Mouse (Mus musculus) midbrain, embryonic 12.5 days (tissue): ENCODE data around the gene Samd1. TPM values are rescaled to one million over a fixed set of nuclear protein-coding genes. Genes with fewer than 3 reads are reported as not detected.
A peak's percentile ranks its signal among the peaks of the same experiment; 100 is the strongest.
"Not testable (repeated sequence)": the region's sequence is repeated elsewhere in the genome, so short reads cannot be mapped to it uniquely, and the experiment has no call there.

ENCODE experiments used
- ATAC-seq: fragments of 200-750 bp; cut with Nextera tagmentation; 2 replicates; pipeline ENCODE4 v1.8.0; 2017; ENCODE audit warnings: low read depth, moderate TSS enrichment, moderate library complexity; ENCODE audit not compliant: low FRiP score
- H3K27ac ChIP-seq: fragments of 300-500 bp; sonication (generic); replicated peaks from 2 replicates; pipeline ENCODE4 v1.5.1; 2016; ENCODE audit warnings: mild to moderate bottlenecking
- H3K27me3 ChIP-seq: fragments of 300-500 bp; sonication (generic); 2 replicates; pipeline ENCODE4 v1.6.1; 2016; ENCODE audit warnings: mild to moderate bottlenecking
- H3K36me3 ChIP-seq: fragments of 300-500 bp; sonication (generic); 2 replicates; pipeline ENCODE4 v1.6.1; 2016
- H3K4me1 ChIP-seq: fragments of 300-500 bp; sonication (generic); 2 replicates; pipeline ENCODE4 v1.6.1; 2016
- H3K4me2 ChIP-seq: fragments of 300-500 bp; sonication (generic); replicated peaks from 2 replicates; pipeline ENCODE4 v1.6.1; 2016; ENCODE audit warnings: mild to moderate bottlenecking, moderate library complexity
- H3K4me3 ChIP-seq: fragments of 300-500 bp; sonication (generic); 2 replicates; pipeline ENCODE4 v1.5.1; 2016; ENCODE audit warnings: mild to moderate bottlenecking
- H3K9ac ChIP-seq: fragments of 300-500 bp; sonication (generic); replicated peaks from 2 replicates; pipeline ENCODE4 v1.6.1; 2016; ENCODE audit warnings: mild to moderate bottlenecking, moderate library complexity
- H3K9me3 ChIP-seq: fragments of 300-500 bp; sonication (generic); 2 replicates; pipeline ENCODE4 v1.6.1; 2016; ENCODE audit warnings: mild to moderate bottlenecking
- WGBS: fragments of 180-500 bp; shearing (Covaris S2); methylation state at CpG from one replicate; pipeline ENCODE4 v1.1.7; 2016; 5-methylcytosine and 5-hydroxymethylcytosine counted together
- polyA plus RNA-seq: library from polyadenylated mRNA; unstranded; fragments of >200 nt; fragmentation: Nextera tagmentation; extraction: Ambion mirVana; gene quantifications from 2 replicates; pipeline ENCODE4 v1.2.1, GENCODE M21; 2016

Gene Samd1
- polyA plus RNA-seq, 1 experiment from 2014 or later: 7.7 TPM

GRCm38 (mm10) chr8:83973161-83974031 lies 24.1 kb upstream of the Samd1 start:
- H3K36me3 ChIP-seq: peaks cover 12% of the 10 kb centered on the region
- peak overlapping the region; percentile 77 for H3K27ac ChIP-seq
- ATAC-seq: no peak; the same call in none of the 2 replicates
- H3K4me3 ChIP-seq: peak overlapping the region; percentile 95
- H3K4me1 ChIP-seq: peaks cover 37% of the 10 kb centered on the region
- H3K4me2 ChIP-seq: peak overlapping the region; percentile 98
- H3K9ac ChIP-seq: peak overlapping the region; percentile 87
- no peaks in the 10 kb centered on the region for H3K9me3 ChIP-seq
- 3% methylated on average over 37 of the region's 37 CpGs for whole genome bisulfite sequencing
- H3K27me3 ChIP-seq: no peaks in the 10 kb centered on the region

GRCm38 (mm10) chr8:83974521-83974920 lies 23.0 kb upstream of the Samd1 start:
- WGBS: 80% methylated on average over 4 of the region's 4 CpGs
- Histone ChIP-seq H3K36me3 (peaks cover 3% of the 10 kb centered on the region), H3K9me3 (no peaks in the 10 kb centered on the region), H3K27ac (no peak overlapping the region), H3K9ac (peak overlapping the region; percentile 37; the same call in 1 of the 2 replicates), H3K4me1 (peaks cover 37% of the 10 kb centered on the region), H3K4me2 (peak overlapping the region; percentile 98; the same call in 1 of the 2 replicates), H3K27me3 (no peaks in the 10 kb centered on the region), H3K4me3 (peak overlapping the region; percentile 9; the same call in 1 of the 2 replicates)
- no peak for ATAC-seq

GRCm38 (mm10) chr8:83976101-83976630 lies 21.3 kb upstream of the Samd1 start:
- Histone ChIP-seq H3K27ac (no peak overlapping the region), H3K9ac (no peak overlapping the region), H3K36me3 (peaks cover 13% of the 10 kb centered on the region), H3K4me1 (peaks cover 37% of the 10 kb centered on the region), H3K4me3 (no peak overlapping the region), H3K4me2 (no peak overlapping the region), H3K27me3 (no peaks in the 10 kb centered on the region), H3K9me3 (no peaks in the 10 kb centered on the region)
- ATAC-seq: no peak
- 85% methylated on average over 4 of the region's 4 CpGs for WGBS

GRCm38 (mm10) chr8:83976779-83977350 lies 20.6 kb upstream of the Samd1 start:
- Histone ChIP-seq H3K27me3 (no peaks in the 10 kb centered on the region), H3K4me3 (no peak overlapping the region), H3K9me3 (no peaks in the 10 kb centered on the region), H3K9ac (0 out of 2 replicates have a peak overlapping the region, but pooled peaks have one; percentile 6), H3K4me1 (peaks cover 34% of the 10 kb centered on the region), H3K36me3 (peaks cover 20% of the 10 kb centered on the region), H3K27ac (no peak overlapping the region), H3K4me2 (no peak overlapping the region)
- 87% methylated on average over 5 of the region's 5 CpGs for WGBS
- ATAC-seq: no peak

GRCm38 (mm10) chr8:83977646-83978045 lies 19.8 kb upstream of the Samd1 start:
- no peak for ATAC-seq
- H3K9ac ChIP-seq: no peak overlapping the region
- no peaks in the 10 kb centered on the region for H3K27me3 ChIP-seq
- 0 out of 2 replicates have a peak overlapping the region, but pooled peaks have one; percentile 11 for H3K27ac ChIP-seq
- peaks cover 31% of the 10 kb centered on the region for H3K4me1 ChIP-seq
- H3K36me3 ChIP-seq: peaks cover 28% of the 10 kb centered on the region
- H3K4me3 ChIP-seq: no peak overlapping the region
- no peaks in the 10 kb centered on the region for H3K9me3 ChIP-seq
- no peak overlapping the region for H3K4me2 ChIP-seq
- WGBS: 76% methylated on average over 6 of the region's 6 CpGs

GRCm38 (mm10) chr8:83978200-83978599 lies 19.3 kb upstream of the Samd1 start:
- 75% methylated on average over 9 of the region's 9 CpGs for WGBS
- H3K27ac ChIP-seq: 0 out of 2 replicates have a peak overlapping the region, but pooled peaks have one; percentile 11
- no peak for ATAC-seq
- no peaks in the 10 kb centered on the region for H3K27me3 ChIP-seq
- H3K4me2 ChIP-seq: no peak overlapping the region
- peaks cover 31% of the 10 kb centered on the region for H3K4me1 ChIP-seq
- H3K4me3 ChIP-seq: no peak overlapping the region
- peaks cover 33% of the 10 kb centered on the region for H3K36me3 ChIP-seq
- H3K9me3 ChIP-seq: no peaks in the 10 kb centered on the region
- H3K9ac ChIP-seq: no peak overlapping the region

- H3K4me2 ChIP-seq: no peak overlapping the region
- H3K4me3 ChIP-seq: no peak overlapping the region
- H3K36me3 ChIP-seq: peaks cover 49% of the 10 kb centered on the region
- H3K9ac ChIP-seq: 0 out of 2 replicates have a peak overlapping the region, but pooled peaks have one; percentile 20
- H3K27ac ChIP-seq: no peak overlapping the region
- H3K4me1 ChIP-seq: peaks cover 15% of the 10 kb centered on the region
- H3K9me3 ChIP-seq: no peaks in the 10 kb centered on the region
- no peak for ATAC-seq
- H3K27me3 ChIP-seq: no peaks in the 10 kb centered on the region
- 88% methylated on average over 1 of the region's 1 CpGs for WGBS
Measured at GRCm38 (mm10) chr8:83980250-83980649, 17.2 kb upstream of the Samd1 start.

- ATAC-seq: no peak
- no peak overlapping the region for H3K4me3 ChIP-seq
- no peak overlapping the region for H3K27ac ChIP-seq
- WGBS: 90% methylated on average over 8 of the region's 8 CpGs
- no peaks in the 10 kb centered on the region for H3K27me3 ChIP-seq
- peaks cover 15% of the 10 kb centered on the region for H3K4me1 ChIP-seq
- H3K9me3 ChIP-seq: no peaks in the 10 kb centered on the region
- no peak overlapping the region for H3K9ac ChIP-seq
- peaks cover 53% of the 10 kb centered on the region for H3K36me3 ChIP-seq
- no peak overlapping the region for H3K4me2 ChIP-seq
Measured at GRCm38 (mm10) chr8:83980845-83981244, 16.6 kb upstream of the Samd1 start.

GRCm38 (mm10) chr8:83981533-83981932 lies 15.9 kb upstream of the Samd1 start:
- no peaks in the 10 kb centered on the region for H3K9me3 ChIP-seq
- H3K27me3 ChIP-seq: no peaks in the 10 kb centered on the region
- H3K9ac ChIP-seq: no peak overlapping the region
- H3K36me3 ChIP-seq: peaks cover 60% of the 10 kb centered on the region
- H3K4me1 ChIP-seq: peaks cover 15% of the 10 kb centered on the region
- H3K4me2 ChIP-seq: no peak overlapping the region
- H3K4me3 ChIP-seq: no peak overlapping the region
- no peak overlapping the region for H3K27ac ChIP-seq
- no peak for ATAC-seq
- 94% methylated on average over 7 of the region's 7 CpGs for WGBS

- ATAC-seq: no peak
- WGBS: 93% methylated on average over 4 of the region's 4 CpGs
- Histone ChIP-seq H3K9ac (no peak overlapping the region), H3K27ac (no peak overlapping the region), H3K9me3 (no peaks in the 10 kb centered on the region), H3K36me3 (peaks cover 69% of the 10 kb centered on the region), H3K27me3 (no peaks in the 10 kb centered on the region), H3K4me2 (no peak overlapping the region), H3K4me3 (no peak overlapping the region), H3K4me1 (peaks cover 8% of the 10 kb centered on the region)
Measured at GRCm38 (mm10) chr8:83982449-83982848, 15.0 kb upstream of the Samd1 start.

GRCm38 (mm10) chr8:83983222-83983621 lies 14.2 kb upstream of the Samd1 start:
- not testable (repeated sequence) for ATAC-seq, H3K4me1 ChIP-seq
- 99% methylated on average over 2 of the region's 2 CpGs for WGBS

GRCm38 (mm10) chr8:83989243-83989642 lies 8.2 kb upstream of the Samd1 start:
- H3K4me2 ChIP-seq: no peak overlapping the region
- H3K9me3 ChIP-seq: no peaks in the 10 kb centered on the region
- H3K36me3 ChIP-seq: peaks cover 79% of the 10 kb centered on the region
- 86% methylated on average over 7 of the region's 7 CpGs for WGBS
- no peaks in the 10 kb centered on the region for H3K27me3 ChIP-seq
- no peak for ATAC-seq
- H3K27ac ChIP-seq: no peak overlapping the region
- no peak overlapping the region for H3K9ac ChIP-seq
- no peaks in the 10 kb centered on the region for H3K4me1 ChIP-seq
- no peak overlapping the region for H3K4me3 ChIP-seq

More at GRCm38 (mm10) chr8:83983222-83983621, 14.2 kb upstream of the Samd1 start:
- H3K4me2 ChIP-seq, H3K27ac ChIP-seq, H3K4me3 ChIP-seq, H3K27me3 ChIP-seq, H3K9me3 ChIP-seq, H3K9ac ChIP-seq: not testable (repeated sequence)
- H3K36me3 ChIP-seq: peaks cover 77% of the 10 kb centered on the region
